Mouse (Mus musculus): ENCODE measurements around the gene Ola1.

Gene Ola1

DNA sequence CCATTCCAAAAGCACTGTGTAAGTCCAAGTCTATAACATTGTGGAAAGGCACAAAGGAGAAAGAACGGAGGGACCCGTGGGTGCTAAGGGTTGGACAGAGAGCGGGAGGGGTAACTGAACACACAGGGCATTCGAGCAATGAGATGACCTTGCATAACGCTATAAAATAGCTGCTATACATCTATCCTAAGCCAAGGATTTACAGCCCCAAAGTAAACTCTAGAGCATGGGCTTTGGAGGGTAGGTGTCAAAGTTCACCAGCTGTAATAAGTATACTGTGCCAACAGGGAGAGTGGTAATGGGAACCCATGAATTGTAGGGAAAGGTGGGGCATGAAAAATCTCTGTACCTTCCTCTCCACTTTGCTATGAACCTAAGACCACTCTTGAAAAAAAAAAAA is at the start of gene Ola1:
Gene Ola1, minus strand, starts transcription at position 12 of the 400 bp plus-strand sequence.
- no peak for DNase-seq (ENCODE audit: low read depth)

- DNase-seq (ENCODE audit: low read depth), result peak; percentile 26
These were observed 49.6 kb upstream of the Ola1 start for GRCm38 (mm10) chr2:73268281-73268680.

- DNase-seq (ENCODE audit: low read depth), result no peak
These were observed 49.1 kb upstream of the Ola1 start for GRCm38 (mm10) chr2:73267818-73268217.

DNA sequence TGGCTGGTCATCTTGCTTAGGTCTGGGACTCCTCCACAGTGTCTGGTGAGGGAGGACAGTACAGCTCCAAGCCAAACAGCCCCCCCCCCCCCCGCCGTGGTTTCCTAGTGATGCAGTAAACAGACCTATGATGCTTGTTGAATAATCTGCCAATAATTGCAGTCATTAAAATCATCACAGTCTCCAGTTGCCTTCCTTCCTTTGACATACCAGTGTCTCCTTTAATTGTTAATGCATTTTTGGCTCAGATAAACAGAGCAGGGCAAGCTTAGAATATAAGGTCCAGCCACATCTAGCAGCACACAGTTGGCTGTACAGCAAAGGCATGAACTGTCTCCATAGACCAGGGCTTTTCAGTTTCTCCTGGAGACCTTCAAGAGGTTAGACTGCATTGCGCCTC is 48.5 kb upstream of the Ola1 start:
- DNase-seq (ENCODE audit: low read depth), result no peak

GRCm38 (mm10) chr2:73266623-73267022 is 47.9 kb upstream of the Ola1 start:
- DNase-seq (ENCODE audit: low read depth), result no peak

- DNase-seq (ENCODE audit: low read depth), result peak; percentile 19
These were observed 47.3 kb upstream of the Ola1 start for GRCm38 (mm10) chr2:73266011-73266410.

- DNase-seq (ENCODE audit: low read depth), result no peak
These were observed 46.0 kb upstream of the Ola1 start for GRCm38 (mm10) chr2:73264611-73265195.

GRCm38 (mm10) chr2:73263794-73264610 is 45.3 kb upstream of the Ola1 start:
- DNase-seq (ENCODE audit: low read depth), result no peak

GRCm38 (mm10) chr2:73263172-73263765 is 44.5 kb upstream of the Ola1 start:
- no peak for DNase-seq (ENCODE audit: low read depth)

DNA sequence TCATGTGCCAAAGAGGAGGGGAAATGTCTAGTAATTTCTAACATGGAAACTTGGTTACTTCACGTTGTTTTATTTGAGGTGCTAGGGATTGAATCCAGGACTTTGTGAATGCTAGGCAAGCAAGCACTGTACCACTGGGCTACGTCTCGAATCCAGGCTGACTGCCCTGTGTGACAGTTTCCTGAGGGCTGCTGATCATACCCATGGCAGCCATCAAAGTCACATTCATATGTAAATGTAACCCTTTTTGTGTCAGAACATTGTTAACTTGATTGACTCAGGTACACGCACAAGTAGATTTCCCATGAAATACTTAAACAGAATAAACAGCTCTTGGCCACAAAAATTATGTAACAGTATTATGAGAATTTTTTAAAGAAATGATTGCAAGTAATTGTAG is 30.0 kb upstream of the Ola1 start:
- DNase-seq (ENCODE audit: low read depth), result no peak

DNA sequence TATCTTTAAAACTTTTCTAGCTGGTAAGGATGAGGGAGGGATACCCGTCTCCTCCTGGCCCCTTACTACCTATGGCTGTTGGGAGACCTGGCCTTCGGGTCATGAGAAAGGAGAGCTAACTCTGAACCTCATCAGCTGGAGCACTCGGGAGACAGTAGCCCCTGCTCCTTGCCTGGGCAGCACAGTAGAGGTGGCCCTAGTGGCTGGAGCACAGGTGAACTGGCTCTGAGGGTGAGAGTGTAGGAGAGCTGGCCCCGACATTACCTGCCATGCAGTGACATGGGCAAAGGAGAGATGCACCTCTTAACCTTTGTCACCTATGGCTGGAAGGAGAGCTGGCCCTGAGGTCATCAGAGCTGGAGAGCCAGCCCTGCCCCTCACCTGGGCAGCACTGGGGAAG is 22.6 kb upstream of the Ola1 start:
- DNase-seq (ENCODE audit: low read depth), result no peak

- DNase-seq (ENCODE audit: low read depth), result no peak
These were observed 12.4 kb upstream of the Ola1 start for GRCm38 (mm10) chr2:73231081-73231480.

DNA sequence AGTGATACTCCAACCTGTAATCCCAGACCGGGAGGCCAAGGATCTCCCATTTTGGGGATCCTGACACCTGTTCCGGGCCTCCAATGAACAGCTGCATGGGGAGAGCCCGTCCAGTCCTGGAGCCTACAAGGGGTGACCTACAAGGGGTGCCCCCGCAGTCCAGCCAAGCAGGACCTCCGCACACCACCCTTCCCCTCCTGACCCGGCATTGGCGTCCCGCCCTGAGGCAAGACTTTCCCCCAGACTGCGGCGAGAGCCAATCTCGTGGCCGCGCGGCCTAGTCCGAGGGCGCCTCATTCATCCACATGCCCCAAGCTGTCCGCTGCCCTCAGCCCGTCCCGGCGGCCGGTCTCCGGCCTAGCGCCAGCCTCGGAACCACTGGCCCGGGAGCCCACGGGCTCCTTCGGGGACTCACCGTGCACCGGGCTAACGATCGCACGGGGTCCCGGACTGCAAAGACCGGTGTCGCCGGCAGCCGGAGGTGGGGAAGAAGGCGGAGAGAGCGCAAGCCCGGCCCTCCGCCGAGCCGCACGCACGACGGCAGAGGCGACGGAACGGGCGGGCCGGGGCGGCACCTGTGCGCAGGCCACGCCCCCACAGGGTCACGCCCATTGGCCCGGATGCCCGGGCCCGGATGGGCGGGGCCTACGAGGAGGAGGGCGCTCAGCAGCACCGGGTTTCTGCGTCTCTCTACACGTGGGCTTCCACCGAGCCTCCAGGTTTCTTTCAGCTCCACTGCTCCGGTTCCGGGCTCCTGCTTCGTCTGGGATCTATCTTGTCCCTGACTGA is 4.7 kb downstream of the Ola1 start:
- DNase-seq (ENCODE audit: low read depth), result peak; percentile 97

GRCm38 (mm10) chr2:73213539-73213870 is 5.2 kb downstream of the Ola1 start:
- no peak for DNase-seq (ENCODE audit: low read depth)

DNA sequence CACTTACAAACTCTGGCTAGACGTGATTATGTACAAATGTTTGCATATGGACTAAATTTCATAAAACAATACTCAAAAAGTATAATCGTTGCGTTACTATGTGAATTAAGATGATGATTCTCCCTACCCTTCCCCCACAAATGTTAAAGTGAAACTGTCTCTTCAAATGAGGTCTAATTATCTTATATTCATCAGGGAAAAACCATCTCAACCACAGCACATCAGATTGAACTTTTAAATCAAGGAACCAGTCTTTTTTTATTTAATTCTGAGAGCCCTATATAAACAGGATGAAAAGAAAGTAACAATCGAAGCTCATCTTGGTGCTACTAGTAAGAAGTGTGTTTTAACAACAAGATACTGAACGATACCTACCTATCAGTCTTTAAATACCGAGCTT is 14.4 kb downstream of the Ola1 start:
- peak; percentile 25 for DNase-seq (ENCODE audit: low read depth)

DNA sequence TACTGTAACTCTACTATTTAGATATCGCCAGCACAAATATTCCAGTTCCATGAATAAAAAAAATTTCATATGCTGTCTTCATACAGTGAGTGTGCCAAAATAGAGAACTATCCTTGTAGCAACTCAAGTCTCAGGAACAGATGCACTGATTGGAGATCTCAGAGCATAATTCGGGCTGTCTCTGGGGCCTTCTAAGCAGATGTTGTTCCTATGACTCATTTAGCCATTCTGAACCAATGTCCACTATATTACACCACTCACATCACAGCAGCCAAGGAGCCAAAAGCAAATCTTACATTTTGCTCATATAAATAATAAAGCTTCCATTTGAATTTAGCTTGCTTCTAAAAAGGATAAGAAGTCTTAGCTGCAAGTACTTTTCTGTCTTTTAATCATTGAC is 30.2 kb downstream of the Ola1 start:
- DNase-seq (ENCODE audit: low read depth), result no peak

DNA sequence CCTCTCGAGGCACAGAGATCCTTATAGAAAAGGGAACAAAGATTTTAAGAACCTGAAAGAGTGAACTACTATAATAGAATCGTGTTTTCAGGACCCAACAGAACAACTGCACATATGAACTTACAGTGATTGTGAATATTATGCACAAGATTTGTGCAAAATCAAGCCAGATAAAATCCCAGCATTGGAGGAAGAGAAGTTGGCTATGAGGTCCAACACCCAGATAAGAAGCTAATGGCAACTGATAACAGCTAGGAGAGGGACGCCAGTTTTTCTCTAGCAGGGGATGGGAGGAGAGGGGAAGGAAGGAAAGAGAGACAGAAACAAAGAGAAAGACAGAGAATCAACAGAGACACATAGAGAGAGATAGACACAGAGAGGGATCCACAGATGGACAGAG is 33.5 kb downstream of the Ola1 start:
- DNase-seq (ENCODE audit: low read depth), result no peak

DNA sequence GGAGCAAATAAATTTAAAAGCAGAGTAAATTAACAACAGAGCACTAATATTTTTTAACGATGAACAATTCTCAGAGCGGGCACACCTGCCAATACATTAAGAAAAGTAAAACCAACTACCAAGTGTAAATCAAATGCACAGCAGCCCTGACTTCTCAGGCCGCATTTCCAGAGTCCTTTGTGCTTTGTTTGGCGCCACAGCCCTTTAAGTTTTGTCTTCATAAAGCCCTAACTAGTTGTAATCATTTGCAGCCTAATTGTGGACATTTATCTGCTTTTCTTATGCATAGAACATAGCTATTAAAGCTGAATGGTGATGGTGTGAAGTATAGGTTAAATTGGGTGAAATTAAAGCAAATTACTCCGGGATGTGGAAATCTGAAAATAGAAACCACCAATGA is 49.2 kb downstream of the Ola1 start:
- DNase-seq (ENCODE audit: low read depth), result no peak

- DNase-seq (ENCODE audit: low read depth), result peak; percentile 85
These were observed 51.6 kb downstream of the Ola1 start for GRCm38 (mm10) chr2:73167126-73167525.

DNA sequence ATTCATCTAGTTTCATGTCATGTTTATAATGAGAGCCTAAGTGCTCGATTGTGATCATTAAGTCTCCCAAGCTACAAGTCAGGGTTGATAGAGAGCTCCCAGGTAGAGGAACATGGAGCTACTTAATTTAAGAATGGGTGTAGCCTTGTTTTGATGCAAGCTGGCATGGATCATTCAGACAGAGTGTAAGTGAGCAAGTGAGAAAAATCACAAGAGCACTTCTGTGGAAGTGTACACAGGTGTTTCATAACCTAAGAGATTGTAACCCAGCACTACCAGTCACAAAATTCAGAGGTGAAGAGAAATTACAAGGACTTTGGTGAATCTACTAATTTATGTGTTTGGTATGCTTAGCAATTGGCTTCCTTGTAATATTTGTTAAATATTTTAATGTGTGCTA is 54.1 kb downstream of the Ola1 start:
- no peak for DNase-seq (ENCODE audit: low read depth)

- DNase-seq (ENCODE audit: low read depth), result peak; percentile 20
These were observed 58.0 kb downstream of the Ola1 start for GRCm38 (mm10) chr2:73160772-73161171.

GRCm38 (mm10) chr2:73157202-73157601 is 61.5 kb downstream of the Ola1 start:
- no peak for DNase-seq (ENCODE audit: low read depth)

- DNase-seq (ENCODE audit: low read depth), result no peak
These were observed 68.2 kb downstream of the Ola1 start for GRCm38 (mm10) chr2:73150526-73150925.

Measured in naive thymus-derived CD4-positive, alpha-beta T cell, adult 2 months (primary cell).